Mouse (Mus musculus) bone marrow macrophage, adult 2 months (primary cell): ENCODE results near the gene Vamp4.

Experiments
- CTCF ChIP-seq: IDR thresholded peaks from 2 replicates; pipeline ENCODE4 v1.5.1; 2012; ENCODE audit warnings: low read depth, mild to moderate bottlenecking, low read length, moderate library complexity
- POLR2A ChIP-seq: IDR thresholded peaks from 2 replicates; pipeline ENCODE4 v1.6.1; 2012; ENCODE audit warnings: mild to moderate bottlenecking, low read depth, low read length, borderline replicate concordance

- TF ChIP-seq POLR2A (no peak), CTCF (no peak)
Measured at GRCm38 (mm10) chr1:162601288-162601687, 31.0 kb downstream of the Vamp4 start.
